Mouse (Mus musculus): ENCODE measurements at regions not wholly inside any gene's neighbourhood (a gene's known extent, or its start where the extent isn't known, plus 50 kb on each side); places are given as distances from the start of the nearest gene placed in this dataset.
A peak's percentile ranks its signal among the peaks of the same experiment; 100 is the strongest.
"Not testable (repeated sequence)": the region's sequence is repeated elsewhere in the genome, so short reads cannot be mapped to it uniquely, and the experiment has no call there.

DNA sequence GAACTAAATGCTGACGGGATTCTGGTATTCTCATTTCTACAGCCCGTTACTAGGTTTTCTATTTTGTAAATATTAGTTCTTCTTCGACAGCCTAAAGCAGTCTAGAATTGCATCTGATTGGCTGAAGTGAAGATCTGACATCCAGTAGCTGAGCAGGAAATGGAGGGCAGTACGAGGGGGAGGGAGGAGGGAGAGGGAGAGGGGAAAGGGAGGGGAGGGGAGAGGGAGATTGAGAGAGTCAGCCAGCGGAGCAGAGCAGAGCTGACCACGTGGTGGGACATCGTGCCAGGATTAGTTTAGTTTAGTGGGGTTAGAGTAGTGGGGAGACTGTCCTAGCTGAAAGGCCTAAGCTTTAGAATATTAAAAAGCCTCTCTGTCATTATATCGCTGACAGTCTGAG, 141.8 kb downstream of the Katnal1 start:
- DNase-seq (ENCODE audit: low read depth, low spot score) (no peak), ATAC-seq (no peak)
- H3K27me3 ChIP-seq: no peaks in the 10 kb centered on the region
- POLR2A ChIA-PET: no interaction called here
- CTCF ChIA-PET: interaction anchor here (1.2 to 9.2 kb wide), 4 partner anchors 10 to 241 kb away, joined by 3 to 87 read pairs (median 31); no protein-coding TSS in a partner anchor
- in situ Hi-C loops (cut with MboI; ENCODE audit: low pct_unique_long_range_greater_than_20kb): no loop called here
- TF ChIP-seq CTCF (IDR thresholded peaks at IDR 0.05): no peak

DNA sequence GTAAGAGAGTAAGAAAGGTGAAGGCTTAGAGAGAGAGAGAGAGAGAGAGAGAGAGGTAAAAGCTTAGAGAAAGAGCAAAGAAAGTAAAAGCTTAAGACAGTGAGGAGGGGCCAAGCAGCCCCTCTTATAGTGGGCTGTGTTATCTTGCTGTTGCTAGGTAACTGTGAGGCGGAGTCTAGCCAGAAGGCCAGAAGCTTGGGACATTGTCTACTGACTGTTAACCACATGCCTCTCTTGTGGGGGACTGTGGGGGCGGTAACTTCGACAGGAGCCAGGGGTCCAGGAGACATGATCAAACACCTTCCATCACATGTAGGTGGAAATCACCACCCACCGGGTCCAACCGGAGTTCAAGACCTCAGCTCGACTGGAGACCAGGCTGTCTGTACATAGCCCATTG, 148.0 kb downstream of the Katnal1 start:
- ChIA-PET CTCF (interaction anchor here (1.4 kb wide), 1 partner anchor 24 kb away, joined by 5 read pairs; no protein-coding TSS in a partner anchor), POLR2A (interaction anchor here (0.7 kb wide), 1 partner anchor 18 kb away, joined by 3 read pairs; no protein-coding TSS in a partner anchor)
- in situ Hi-C loops (cut with MboI; ENCODE audit: low pct_unique_long_range_greater_than_20kb); DNase-seq (ENCODE audit: low read depth, low spot score); ATAC-seq; H3K27me3 ChIP-seq: not testable (repeated sequence)

DNA sequence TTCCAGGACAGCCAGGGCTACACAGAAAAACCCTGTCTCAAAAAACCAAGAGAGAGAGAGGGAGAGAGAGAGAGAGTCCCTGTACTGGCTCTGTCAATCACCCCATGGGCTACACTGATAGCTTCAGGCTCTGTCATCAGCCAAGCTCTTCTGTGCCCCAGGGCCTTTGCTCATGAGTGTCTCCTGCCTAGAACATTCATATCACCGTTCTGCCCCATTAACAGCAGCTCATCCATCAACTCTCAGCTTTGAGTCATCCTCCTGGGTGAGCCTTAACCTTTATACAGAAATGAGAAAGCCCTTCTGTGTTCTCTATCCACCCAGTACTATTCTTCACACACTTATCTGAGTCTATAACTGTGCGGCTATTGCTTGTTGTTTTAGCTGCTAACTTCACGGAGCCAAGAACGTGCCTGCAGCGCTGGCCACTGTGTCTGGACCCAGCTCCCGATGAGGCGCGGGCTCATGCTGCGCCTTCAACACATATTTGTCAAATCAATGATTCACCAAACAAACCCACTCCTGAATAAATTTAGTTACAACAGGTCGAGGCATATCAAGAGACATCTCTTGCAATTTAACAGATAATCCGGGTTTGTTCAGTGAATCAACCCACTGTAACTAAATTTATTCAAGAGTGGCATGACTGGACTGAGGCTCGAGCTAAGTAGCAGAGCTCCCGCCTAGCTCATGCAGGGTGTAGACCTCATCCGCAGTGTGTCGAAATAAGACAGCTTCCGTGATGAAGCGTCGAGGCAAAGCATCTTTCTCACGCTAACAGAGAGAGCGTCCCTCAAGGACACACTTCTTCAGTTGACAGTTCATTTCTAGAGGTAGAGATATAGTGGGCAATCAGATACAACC, 152.1 kb downstream of the Katnal1 start:
- ATAC-seq (peak; percentile 92), DNase-seq (ENCODE audit: low read depth, low spot score) (peak; percentile 92)
- H3K27me3 ChIP-seq: no peaks in the 10 kb centered on the region
- TF ChIP-seq CTCF (IDR thresholded peaks at IDR 0.05): no peak
- in situ Hi-C loops (cut with MboI; ENCODE audit: low pct_unique_long_range_greater_than_20kb): no loop called here
- POLR2A ChIA-PET: interaction anchor here (1.1 to 1.9 kb wide), 3 partner anchors 17 to 229 kb away, joined by 3 to 10 read pairs (median 3); no protein-coding TSS in a partner anchor
- CTCF ChIA-PET: interaction anchor here (0.8 to 1.8 kb wide), 8 partner anchors 11 to 75 kb away, joined by 3 to 10 read pairs (median 3); no protein-coding TSS in a partner anchor

DNA sequence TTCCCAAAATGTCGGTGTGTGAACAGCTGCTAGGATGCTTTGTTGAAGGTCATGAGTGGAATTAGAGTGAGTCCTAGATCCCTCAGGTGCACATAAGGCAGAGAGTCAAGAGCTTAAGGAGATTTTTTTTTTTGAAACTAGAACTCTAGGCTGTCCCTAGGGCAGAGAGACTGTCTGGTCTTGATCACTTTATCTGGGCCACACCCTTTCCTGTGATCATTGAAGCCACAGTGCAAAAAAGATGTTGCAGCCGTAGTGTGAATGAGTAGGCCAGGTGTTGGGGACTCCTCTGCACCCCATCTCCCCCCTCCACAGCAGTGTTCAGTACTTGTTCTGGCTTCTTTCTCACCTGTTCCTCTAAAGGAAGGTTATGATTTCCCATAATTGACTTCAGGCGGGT, 153.9 kb downstream of the Katnal1 start:
- DNase-seq (ENCODE audit: low read depth, low spot score) (no peak), ATAC-seq (no peak)
- TF ChIP-seq CTCF (IDR thresholded peaks at IDR 0.05): no peak
- in situ Hi-C loops (cut with MboI; ENCODE audit: low pct_unique_long_range_greater_than_20kb): no loop called here
- CTCF ChIA-PET: interaction anchor here (1.0 to 1.8 kb wide), 4 partner anchors 12 to 90 kb away, joined by 3 to 9 read pairs (median 4); no protein-coding TSS in a partner anchor
- POLR2A ChIA-PET: interaction anchor here (1.3 kb wide), 1 partner anchor 18 kb away, joined by 3 read pairs; no protein-coding TSS in a partner anchor
- no peaks in the 10 kb centered on the region for H3K27me3 ChIP-seq

DNA sequence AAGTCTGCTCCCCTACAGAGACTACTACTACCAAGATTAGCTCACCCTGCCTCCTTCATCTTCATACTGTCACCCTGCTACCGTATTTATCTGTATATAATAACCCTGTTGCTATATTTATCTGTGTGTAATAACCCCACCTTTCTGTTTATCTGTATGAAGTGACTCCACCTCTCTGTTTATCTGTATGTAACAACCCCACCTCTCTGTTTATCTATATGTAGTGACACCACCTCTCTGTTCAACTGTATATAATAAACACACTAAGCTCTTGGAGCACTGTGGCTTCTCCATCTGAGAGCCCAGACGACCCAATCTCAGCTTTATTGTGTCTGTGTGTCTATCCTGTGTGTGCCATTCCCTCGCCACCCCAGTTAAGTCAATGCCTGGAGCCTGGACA, 154.7 kb downstream of the Katnal1 start:
- in situ Hi-C loops (cut with MboI; ENCODE audit: low pct_unique_long_range_greater_than_20kb): no loop called here
- ATAC-seq (no peak), DNase-seq (ENCODE audit: low read depth, low spot score) (no peak)
- ChIA-PET CTCF (interaction anchor here (1.0 to 1.8 kb wide), 4 partner anchors 11 to 89 kb away, joined by 3 to 9 read pairs (median 5); no protein-coding TSS in a partner anchor), POLR2A (interaction anchor here (1.0 to 1.3 kb wide), 3 partner anchors 8 to 17 kb away, joined by 3 read pairs; no protein-coding TSS in a partner anchor)
- H3K27me3 ChIP-seq: no peaks in the 10 kb centered on the region
- no peak for TF ChIP-seq CTCF (IDR thresholded peaks at IDR 0.05)

DNA sequence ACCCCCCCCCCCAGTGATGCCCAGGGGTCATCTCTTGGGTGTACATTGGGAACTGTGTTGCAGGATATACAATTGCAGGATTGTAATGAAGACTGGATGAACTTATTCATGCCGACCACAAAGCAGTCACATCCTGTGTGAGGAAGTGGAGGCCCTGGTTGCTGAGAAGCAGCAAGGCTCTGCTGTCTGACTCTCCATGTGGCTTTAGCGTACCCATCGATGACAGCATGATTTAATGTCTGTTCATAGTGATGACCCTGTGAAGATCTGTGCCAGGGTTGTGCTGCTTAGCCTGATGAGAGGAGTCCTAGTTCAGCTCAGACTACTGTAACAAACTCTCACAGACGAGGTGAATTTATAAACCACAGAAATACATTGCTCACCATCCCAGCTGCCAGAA, 159.7 kb downstream of the Katnal1 start:
- ATAC-seq (no peak), DNase-seq (ENCODE audit: low read depth, low spot score) (no peak)
- in situ Hi-C loops (cut with MboI; ENCODE audit: low pct_unique_long_range_greater_than_20kb): no loop called here
- ChIA-PET POLR2A (no interaction called here), CTCF (interaction anchor here (0.7 kb wide), 1 partner anchor 13 kb away, joined by 3 read pairs; no protein-coding TSS in a partner anchor)
- H3K27me3 ChIP-seq: no peaks in the 10 kb centered on the region
- TF ChIP-seq CTCF (IDR thresholded peaks at IDR 0.05): no peak

DNA sequence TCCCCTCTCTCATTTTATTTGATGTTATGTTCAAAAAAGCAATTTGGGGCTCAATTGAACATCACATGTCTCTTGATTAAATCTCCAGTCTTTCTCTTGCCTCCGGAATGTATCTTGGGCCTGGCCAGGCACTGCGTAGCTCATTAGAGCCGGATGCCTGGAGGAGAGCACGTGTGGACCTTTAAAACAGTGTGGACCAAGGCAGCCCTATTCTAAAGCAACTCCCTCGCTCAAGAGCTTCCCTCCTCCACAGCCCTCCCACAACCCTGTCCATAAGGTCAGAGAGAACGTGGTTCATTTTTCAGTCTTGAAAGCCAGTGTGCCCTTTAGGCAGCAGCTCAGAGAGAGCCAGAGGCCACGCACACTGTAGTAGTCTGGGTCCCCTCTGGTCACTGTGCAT, 160.8 kb downstream of the Katnal1 start:
- ATAC-seq (peak; percentile 47), DNase-seq (ENCODE audit: low read depth, low spot score) (no peak)
- ChIA-PET CTCF (no interaction called here), POLR2A (interaction anchor here (0.6 kb wide), 1 partner anchor 69 kb away, joined by 3 read pairs; no protein-coding TSS in a partner anchor)
- TF ChIP-seq CTCF (IDR thresholded peaks at IDR 0.05): no peak
- no peaks in the 10 kb centered on the region for H3K27me3 ChIP-seq
- in situ Hi-C loops (cut with MboI; ENCODE audit: low pct_unique_long_range_greater_than_20kb): no loop called here

DNA sequence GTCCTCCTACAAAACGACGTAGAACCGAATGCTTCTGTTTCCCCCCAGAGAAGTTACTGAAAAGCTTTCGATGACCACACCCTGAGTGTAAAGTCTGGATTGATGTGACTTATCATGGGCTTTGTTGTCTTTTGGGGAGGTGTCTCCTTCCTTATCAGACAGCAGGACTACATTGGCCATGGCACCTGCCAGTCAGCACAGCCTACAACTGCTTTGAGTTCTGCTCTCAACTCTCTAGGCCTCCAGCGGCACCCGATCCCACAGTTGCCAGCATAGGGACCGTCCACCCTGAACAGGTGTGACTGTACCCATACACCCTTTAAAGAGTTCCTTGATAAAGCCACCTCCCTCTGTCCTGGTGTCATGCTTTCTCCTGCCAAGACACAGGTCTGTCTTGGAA, 163.1 kb downstream of the Katnal1 start:
- no peak for DNase-seq (ENCODE audit: low read depth, low spot score)
- TF ChIP-seq CTCF (IDR thresholded peaks at IDR 0.05): no peak
- no peaks in the 10 kb centered on the region for H3K27me3 ChIP-seq
- ChIA-PET POLR2A (interaction anchor here (0.6 to 1.1 kb wide), 2 partner anchors 8 to 20 kb away, joined by 3 to 4 read pairs; no protein-coding TSS in a partner anchor), CTCF (interaction anchor here (1.5 kb wide), 1 partner anchor 22 kb away, joined by 3 read pairs; no protein-coding TSS in a partner anchor)
- ATAC-seq: no peak
- in situ Hi-C loops (cut with MboI; ENCODE audit: low pct_unique_long_range_greater_than_20kb): no loop called here

DNA sequence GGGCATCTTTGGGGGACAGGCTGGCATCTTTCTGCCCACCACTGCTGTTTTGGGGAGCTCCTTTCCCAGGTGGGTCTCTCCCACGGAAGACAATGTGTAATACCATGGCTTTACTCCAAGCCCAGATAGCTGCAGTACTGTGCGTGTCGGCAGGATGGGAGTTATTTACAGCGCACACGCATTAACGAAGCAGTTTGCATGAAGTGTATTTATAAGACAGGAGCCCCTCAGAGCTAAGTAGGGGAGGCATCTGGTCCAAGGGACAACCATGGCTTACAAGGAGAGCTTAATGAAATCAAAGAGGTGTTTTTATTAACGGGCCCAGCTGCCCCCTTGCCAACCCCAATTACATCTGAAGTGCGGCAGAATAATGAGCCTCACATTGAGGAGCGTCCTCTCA, 169.0 kb downstream of the Katnal1 start:
- POLR2A ChIA-PET: interaction anchor here (2.5 kb wide), 1 partner anchor 17 kb away, joined by 10 read pairs; no protein-coding TSS in a partner anchor
- no peak for TF ChIP-seq CTCF (IDR thresholded peaks at IDR 0.05)
- CTCF ChIA-PET: interaction anchor here (0.9 to 1.7 kb wide), 4 partner anchors 29 to 133 kb away, joined by 3 to 4 read pairs (median 3); no protein-coding TSS in a partner anchor
- DNase-seq (ENCODE audit: low read depth, low spot score): no peak
- ATAC-seq: no peak
- in situ Hi-C loops (cut with MboI; ENCODE audit: low pct_unique_long_range_greater_than_20kb): no loop called here
- H3K27me3 ChIP-seq: no peaks in the 10 kb centered on the region

DNA sequence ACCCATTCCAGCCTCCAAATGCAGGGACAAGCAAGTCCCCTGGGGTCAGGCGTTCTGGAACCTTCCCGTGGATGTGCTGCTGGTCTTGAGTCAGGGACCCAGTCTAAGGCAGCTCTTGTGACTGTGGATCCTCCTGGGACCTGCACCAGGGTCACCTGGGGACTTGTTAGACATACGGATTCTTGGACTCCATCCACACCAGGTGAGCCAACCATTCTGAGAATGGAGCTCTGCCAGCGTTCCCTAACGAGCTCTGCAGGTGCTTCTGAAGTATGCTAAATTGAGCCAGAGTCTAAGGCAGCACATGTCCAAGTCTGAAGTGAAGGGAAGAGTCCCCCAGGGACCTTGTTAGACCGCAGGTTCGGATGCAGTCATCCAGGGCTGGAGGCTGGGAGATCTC, 170.3 kb downstream of the Katnal1 start:
- peak; percentile 46 for DNase-seq (ENCODE audit: low read depth, low spot score)
- ATAC-seq: no peak
- ChIA-PET CTCF (interaction anchor here (0.9 to 7.1 kb wide), 2 partner anchors 13 to 33 kb away, joined by 3 to 87 read pairs; no protein-coding TSS in a partner anchor), POLR2A (interaction anchor here (2.5 kb wide), 1 partner anchor 18 kb away, joined by 10 read pairs; no protein-coding TSS in a partner anchor)
- no peaks in the 10 kb centered on the region for H3K27me3 ChIP-seq
- in situ Hi-C loops (cut with MboI; ENCODE audit: low pct_unique_long_range_greater_than_20kb): loop anchor here (5.0 kb wide), 2 partner anchors 34 to 206 kb away; partner anchors contain the start of gene Ubl3
- TF ChIP-seq CTCF (IDR thresholded peaks at IDR 0.05): no peak

All from Patski (cell line).